Mouse (Mus musculus) mature B cell (primary cell): ENCODE measurements around the gene Litaf.

ENCODE experiments used
- in situ Hi-C: fragments of 300-500 bp; cut with MboI; formaldehyde crosslinking; loops from 2 replicates; pipeline ENCODE4 v1.14.3; 2019

Gene Litaf

DNA sequence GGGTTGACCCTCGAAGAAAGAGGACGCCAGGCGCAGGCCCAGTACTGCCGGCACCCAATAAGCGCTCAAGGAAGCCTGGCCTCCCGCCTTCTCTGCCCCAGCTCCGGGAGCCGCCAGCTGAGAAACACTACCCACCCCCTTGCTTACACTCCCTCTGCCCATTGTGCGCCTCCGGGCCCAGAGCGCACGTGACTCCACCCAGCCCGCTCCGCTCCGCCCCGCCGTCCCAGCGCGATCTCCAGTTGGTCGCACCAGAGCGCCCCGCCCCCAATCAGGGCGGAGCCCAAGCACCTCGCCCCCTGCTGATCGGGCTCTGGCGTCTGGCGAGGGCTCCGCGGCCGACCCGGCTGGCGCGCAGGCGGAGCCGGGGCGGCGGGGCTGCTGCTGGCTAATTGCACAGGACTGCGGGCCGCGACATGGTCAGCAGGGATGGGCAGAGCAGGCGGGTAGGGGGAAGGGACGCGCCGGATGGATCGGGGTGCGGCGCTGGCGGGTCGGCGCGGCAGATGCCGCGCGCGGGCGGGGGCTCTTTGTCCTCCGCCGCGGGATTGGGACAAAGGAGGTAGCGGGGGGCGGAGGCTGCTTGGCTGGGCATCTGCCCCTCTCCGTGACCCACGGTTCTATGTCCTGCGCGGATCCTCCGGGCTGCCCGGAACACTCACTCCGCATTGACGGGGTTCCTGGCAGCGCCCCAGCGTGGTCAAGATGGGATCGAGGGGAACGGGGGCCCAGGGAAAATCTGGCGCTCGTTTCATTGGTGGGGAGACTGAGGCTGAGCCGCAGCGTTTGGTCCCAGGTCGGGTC is at the start of gene Litaf:
Litaf (minus strand) TSS at position 129 of the 804 bp plus-strand sequence.
- in situ Hi-C loops, result no loop called here

DNA sequence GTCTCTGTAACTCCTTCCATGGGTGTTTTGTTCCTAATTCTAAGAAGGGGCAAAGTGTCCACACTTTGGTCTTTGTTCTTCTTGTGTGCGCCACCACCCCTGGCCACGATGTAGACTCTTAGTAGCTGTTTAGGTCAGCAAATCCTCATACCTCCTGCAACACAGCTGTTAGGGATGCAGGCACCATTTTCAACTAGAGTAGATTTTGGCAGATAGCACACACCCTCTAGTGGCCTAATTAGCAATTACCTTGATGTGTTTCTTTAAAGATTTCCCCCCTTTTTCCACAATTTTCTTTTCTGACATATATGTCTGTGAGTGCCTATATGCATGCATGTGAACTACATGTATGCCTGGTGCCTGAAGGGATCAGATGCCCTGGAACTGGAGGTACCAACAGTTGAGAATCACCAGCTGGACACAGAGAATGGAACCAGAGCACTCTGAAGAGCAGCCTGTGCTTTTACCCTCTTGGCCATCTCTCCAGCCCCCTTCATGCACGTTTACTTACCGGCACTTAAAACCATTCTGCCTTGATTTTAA is 43.3 kb upstream of the Litaf start:
- in situ Hi-C loops, result no loop called here

DNA sequence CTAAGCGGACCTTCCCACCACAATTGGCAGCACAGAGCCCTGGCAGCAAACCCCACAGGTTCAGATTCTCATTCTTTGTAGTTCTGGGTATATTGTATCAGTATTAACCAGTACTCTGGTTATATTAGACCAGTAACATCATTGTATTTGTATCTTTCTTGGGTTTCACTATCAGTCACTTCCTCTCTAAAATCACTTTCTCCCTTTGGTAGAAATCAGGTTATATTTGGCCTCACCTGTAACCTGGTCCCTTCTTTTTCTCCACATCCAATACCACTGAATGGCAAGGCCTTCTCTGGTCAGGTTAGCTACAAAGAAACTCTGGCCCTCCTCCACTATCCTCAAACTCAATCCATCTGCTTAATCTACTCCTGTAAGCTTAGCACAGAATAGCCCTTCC is 38.9 kb upstream of the Litaf start:
- in situ Hi-C loops, result no loop called here

DNA sequence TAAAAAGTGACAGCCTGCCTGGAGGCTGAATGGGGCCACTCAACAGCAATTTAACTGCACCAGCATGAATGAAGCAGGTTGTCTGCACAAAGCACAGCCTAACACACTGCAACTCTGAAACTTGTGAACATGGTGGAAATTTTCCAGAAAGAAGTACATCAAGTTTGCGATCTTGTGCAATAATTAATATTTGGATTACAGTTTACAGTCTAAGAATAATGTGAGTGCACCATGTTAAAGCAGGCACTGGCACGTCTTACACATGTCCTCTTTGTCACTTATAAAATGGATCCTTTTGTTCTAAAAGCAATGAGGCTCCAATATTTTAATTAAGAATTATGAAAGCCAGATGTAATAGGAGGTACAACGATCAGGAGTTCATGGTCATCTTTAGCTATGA is 31.3 kb upstream of the Litaf start:
- in situ Hi-C loops, result no loop called here

DNA sequence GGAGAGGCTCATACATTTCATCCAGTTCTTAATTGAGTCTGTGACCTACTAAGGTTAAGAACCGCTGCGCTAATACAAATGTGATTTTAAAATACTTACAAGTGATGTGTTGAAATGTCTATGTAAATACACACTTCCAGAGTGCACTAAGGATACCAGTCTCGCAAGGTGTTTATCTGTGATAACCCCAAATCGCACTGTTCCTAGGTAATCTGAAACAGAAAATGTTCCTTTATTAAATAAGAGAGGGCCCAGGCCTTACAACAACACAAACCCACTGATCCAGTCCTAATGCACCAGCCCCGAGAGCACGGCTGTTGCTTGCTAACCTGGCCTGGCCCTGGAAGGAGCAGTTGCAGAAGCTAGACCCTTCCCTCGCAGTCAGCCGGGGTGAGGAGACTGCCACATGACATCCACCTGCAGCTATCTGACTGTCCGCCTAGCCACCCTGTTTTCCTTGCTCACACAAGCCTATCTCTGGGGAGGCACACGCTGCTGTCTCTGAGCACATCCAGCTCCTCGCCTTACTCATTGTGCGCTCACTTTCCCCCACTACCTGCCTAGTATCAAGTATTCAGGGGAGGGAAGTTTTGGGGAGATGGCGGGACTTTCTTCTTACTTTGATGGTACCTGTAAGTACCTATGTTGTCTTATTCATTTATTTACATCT is 27.9 kb upstream of the Litaf start:
- in situ Hi-C loops, result no loop called here

DNA sequence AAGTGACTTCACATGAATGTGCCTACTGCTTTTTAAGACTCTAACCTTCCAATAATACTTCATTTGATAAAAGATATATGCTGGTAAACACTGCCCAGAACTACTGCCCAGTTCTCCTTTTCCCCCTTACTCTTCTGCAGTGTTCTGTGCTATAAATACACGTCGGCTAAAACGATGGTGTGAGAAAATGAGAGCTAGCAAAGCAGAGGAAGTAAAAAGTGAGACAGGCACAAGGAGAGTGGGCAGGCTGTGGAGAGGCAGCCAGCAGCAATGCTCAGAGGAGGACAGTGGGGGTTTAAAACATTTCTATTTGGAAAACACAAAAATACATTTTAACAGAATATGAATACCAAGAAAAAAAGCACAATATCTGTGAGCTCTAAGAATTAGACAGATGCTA is 26.6 kb upstream of the Litaf start:
- in situ Hi-C loops, result no loop called here

DNA sequence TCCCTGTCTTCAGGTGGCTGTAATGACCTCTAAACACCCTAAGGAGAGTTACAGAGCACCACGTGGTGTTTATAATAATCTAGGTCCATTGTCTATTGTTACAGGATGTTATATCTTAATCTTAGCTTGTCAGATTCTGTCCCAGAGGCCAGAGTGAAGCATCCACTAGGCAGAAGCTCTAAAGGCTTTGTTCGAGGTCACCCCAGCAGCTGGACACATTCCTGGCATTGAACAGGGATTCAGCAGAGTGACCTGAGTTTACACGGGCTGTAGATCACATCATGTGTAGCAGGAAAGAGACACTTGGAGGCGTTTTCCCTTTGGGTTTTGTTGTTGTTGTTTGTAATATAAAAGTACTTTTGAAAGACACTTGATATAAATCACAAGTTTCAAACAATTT is 26.1 kb upstream of the Litaf start:
- in situ Hi-C loops, result no loop called here

DNA sequence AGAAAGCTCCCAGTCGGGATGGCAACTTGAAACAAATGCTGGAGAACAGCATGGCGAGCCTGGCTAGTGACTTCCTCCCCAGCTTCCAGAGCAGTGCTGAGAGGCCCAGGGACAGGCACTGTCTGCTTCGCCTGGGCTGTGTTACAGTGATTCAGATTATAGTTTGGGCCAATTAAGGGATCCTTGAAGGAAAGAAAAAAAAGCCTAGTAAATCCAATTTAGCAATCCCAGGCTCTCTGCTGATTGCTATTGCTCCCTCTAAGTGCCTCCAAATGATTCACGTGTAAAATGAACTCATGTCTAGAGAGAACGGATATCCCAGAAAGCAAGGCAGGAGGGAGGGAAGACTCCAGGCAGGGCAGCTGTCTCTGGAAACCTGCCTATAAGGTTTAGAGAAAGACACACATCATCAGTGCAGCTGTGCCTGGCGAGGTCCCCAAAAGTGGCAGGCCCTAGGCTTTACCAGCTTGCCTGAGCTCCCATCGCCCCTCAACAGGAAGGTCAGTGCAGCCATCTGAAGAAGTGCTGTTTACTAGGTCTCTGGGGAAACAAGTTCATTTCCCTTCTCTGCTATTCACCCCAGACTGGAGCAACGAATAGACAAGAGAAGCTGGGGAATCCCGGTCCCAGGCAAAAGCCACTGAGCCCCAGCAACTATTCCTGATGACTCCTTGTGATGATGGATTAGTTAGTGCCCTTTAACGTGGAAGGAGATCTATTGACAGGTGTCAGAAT is 25.0 kb upstream of the Litaf start:
- in situ Hi-C loops, result no loop called here

DNA sequence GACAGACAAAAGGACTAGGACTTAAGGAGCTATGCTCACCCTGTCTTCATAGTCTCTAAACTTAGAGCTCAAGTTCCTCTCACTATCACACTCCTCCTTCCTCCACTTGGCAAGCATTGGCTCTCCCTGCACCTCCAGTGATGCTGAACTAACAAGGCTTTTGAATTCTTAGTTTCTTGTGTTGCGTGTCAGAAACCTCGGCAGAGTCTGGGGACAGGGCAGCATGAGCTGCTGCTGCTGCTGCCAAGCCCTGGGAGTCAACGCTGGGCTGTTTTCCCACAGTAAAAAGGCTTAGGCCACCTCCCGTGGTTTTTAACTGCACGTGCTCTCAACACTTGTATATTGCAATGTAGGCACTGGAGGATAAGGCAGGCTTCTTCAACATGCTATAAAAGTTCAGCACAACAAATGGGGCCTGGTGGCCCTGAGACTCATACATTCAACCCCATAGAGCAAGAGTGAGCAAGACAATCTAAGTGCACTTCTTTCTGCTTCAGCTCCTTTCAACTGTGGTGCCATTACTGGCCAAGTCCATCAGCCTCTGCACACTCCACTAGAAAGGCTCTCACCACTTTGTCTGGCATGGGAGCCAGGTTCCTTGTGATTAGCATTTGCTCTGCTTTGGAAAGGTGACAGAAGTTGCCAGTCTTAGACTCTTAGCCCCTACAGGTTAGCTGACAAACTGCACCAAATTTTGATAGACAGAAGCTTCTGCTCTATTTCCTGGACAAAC is 21.1 kb upstream of the Litaf start:
- in situ Hi-C loops, result no loop called here

DNA sequence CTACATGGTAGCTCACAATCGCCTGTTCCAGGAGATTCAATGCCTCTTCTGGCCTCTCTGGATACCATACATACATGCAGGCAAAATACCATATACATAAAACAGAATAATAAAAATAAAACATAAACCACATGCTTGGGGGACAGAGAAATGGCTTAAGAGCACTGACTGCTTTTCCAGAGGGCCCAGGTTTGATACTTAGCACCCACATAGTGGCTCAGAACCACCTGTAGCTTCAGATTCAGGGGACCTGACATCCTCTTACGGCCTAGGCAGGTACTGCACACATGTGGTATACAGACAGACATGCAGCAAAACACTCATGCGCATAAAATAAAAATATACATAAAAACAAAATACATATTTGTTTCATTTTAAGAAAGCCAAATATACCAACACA is 20.3 kb upstream of the Litaf start:
- in situ Hi-C loops, result no loop called here

DNA sequence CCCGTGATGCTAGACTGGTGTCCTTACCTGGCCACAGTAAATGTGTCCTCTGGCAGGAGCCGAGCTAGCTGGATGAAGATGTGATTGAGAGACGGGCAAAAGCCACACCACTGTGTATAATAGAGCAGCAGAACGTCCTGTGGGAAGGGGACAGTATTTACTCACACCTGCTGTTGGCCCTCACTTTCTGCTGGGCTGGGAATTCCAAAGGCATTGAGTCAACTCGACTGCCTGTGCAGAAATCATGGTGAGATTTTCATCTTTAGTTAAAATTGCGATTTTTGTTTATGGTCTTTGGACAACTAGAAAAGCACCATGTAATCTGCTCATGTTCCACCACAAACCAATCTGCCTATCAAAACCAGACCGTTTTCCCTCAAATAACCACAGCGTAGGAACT is 18.2 kb upstream of the Litaf start:
- in situ Hi-C loops, result no loop called here

DNA sequence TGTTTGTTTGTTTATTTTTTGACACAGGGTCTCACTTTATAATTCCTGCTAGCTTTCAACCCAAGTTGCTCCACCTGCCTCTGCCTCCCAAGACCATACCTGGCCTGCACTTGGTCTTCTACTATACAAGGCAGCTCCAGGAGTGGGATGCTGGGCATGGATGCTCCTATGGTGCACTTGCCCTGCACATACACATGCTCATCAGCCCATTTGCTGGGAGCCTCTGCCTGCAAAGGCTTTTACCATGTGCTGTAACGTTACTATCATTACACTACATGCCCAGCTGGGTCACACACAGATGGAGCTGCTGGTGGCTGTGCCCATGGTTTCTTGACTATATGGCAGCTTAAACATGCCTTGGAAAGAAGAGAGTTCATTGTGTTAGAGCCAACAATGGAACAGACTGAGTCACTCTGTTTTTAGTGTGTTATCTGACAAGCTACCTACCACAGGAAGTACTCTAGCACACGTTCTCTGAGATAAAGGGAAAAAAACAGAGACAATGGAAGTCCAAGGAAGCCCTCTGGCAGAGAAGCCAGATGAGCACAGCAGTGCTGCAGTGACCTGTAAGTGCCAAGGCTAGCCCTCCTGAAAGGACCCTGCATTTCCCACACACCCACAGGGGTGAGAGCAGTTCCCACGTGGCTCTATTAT is 12.4 kb upstream of the Litaf start:
- in situ Hi-C loops, result no loop called here

DNA sequence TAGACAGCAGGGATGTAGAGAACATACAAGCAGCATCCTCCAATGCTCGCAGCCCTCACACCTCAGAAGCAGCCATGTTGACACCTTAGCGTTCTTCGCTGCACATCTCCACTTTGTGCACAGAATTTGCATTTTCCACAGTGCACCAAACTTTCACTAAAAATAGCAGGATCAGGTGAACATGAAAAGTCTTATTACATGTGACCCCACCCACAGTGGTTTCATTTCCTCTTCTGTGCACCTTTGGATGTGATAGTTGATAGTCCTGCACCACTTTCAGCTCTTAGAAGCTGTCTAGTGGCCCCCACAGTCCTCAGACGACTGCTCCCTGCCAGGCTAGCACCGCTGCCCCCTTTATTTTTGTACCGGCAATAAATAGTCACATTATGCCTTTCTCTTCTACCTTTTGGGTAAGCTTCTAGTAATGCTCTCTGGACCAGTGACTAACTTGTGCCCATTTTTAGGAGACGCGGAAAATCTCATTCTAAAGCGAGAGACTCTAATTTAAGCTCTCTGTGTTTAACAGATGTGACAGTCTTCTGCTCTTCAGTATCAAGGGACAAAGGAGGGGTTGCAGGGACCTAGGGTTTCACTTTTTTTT is 11.7 kb upstream of the Litaf start:
- in situ Hi-C loops, result no loop called here

DNA sequence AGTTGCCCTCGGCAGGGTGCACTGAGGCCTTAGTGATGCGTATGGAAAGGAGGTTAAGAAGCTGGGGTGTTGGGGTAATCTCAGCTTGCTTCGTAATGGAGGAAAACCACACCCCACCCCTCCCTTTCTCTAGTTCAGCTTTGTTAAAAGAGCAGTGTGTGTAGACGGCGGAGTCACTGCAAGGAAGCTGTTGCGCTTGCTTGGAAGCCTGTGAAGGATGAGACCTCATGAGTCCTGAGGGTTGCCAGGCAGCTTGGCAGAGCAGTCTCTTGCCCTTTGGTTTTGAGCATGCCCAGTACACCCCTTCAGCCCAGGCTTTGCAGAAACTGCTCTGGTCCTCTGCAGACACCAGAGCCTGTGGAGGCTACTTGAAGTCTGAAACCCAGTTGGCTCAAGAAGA is 7.1 kb upstream of the Litaf start:
- in situ Hi-C loops, result no loop called here

DNA sequence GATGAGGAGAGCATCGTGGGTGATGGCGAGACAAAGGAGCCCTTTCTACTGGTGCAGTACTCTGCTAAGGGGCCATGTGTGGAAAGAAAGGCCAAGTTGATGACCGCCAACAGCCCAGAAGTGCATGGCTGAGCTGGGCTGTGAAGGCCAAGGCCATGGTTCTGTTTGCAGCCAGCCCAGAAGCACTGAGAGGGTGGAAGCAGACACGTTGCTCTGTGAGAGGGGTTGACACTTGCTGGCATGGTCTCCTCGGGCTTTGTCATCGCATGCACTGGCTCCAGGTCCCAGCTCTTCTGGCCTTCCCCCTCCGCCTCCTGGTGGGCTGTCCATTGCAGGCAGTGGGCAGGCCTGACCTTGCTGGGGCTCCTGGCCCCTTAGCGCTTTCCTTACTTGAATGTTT is 6.5 kb upstream of the Litaf start:
- in situ Hi-C loops, result no loop called here

DNA sequence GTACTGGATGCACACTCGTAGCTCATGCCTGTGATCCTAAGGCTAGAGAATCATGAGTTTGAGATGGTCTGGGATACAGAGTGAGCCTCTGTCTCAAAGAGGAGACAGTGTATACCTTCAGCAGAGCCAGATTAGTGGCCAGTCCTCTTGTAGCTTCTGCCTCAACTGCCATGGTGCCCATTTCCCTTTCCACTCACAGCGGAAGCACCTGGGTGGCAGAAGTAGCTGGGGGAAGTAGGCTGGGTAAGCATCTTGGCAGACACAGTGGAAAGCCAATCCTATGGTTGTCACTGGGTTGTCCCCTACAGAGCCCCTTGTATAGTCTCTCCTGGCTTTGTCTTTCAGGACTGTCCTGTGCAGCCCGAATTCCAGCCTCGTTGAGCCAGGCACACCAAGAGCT is 5.9 kb upstream of the Litaf start:
- in situ Hi-C loops, result no loop called here

DNA sequence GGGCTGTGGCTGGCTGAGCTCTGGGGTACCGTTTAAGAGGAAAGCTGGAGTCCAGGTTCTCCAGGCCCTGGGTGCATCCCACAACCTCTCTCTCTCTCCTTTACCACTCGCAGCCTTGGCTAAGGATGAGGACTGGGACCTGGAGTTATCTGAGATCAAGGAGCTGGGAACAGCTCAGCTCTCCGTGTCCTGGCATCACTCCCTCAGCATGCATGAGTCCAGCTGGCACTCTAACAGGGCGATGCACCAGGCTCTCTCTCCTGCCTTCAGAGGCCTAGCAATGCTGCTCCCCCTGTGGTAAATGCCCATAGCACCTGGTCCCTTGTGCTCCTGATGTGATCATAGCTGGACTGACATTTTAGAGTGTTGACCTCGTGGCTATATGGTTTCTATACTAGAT is 5.2 kb upstream of the Litaf start:
- in situ Hi-C loops, result no loop called here

DNA sequence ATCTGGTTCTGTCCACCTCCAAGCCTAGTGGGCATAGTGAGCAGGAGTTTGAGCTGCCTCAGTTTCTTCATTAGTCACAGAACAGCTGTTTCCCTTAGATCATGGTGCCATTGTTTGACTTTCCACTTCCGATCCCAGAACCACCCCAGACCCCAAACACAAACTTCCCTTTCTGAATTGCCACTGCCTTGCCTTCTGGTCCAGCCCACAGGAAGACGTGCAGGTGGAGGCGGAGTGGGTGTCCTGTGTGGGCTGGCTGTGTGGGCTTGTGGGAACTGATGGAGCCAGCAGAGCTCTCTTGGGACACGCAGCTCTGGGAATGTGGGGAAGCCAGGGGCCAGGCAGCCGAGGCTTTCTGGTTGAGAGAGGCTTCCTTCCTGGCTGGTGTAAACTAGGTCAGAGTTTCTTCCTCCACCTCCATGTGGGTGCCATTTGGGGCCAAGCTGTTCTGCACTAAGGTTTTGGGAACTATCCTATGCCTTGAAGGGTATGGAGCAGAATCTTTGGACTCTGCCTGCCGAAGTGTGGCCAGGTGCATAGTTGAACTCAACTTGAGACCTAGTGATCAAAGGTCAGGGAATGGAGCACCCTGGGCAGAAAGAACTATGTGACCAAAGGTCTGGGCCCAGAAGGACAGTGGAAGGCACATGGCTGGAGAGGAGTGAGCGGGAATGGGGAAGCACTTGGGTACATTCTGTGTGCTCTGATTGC is 3.9 kb upstream of the Litaf start:
- in situ Hi-C loops, result no loop called here

DNA sequence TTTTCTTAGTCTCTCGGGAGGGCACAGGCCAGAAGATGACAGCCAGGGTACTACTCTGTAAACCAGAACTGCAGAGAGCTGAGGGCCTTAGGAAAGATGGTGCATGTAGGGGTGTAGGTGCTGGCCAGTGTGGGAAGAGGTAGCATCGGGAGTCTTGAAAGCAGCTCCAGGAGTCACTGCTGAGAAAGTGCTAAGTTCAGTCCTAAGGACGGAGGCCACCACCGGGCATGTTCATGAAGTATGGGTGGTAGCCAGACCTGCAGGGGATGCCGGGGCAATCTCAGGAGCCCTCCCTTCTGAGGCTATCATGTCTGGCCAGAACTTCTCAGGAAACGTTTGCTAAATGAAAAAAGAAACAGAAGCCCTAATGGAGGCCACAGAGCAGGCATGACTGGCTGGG is 3.3 kb upstream of the Litaf start:
- in situ Hi-C loops, result no loop called here

DNA sequence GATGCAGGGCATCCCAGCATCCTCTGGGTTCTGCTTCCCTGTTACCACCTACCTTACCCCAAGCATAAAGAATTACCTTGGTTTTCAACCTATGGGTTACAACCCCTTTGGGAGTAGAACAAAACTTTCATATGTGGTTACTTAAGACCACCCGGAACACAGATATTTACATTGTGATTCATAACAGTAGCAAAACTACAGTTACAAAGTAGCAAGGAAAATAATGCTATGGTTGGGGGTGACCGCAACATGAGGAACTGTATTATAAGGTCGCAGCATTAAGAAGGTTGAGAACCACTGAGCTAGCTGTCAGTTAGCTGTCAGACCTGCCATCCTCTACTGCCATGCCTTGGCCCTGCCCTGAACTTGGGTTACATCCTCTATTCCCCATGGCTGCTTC is 2.7 kb upstream of the Litaf start:
- in situ Hi-C loops, result no loop called here

DNA sequence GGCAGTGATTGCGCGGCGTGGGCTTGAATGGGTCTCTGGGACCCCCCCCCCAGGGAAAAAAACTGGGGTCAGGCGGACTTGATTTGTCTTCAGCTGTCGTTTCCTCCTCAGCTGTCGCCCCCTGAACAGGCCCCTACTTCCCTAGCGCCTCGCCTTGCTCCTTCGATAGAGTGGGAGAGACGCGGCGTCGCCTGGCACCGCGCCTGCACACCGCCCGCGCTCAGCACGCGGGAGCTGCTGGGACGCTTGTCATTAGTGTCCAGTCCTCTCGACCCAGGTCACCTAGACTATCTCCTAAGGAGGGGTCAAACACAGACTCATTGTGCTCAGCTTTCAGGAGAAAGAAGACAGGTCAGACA is 855 bp upstream of the Litaf start:
- in situ Hi-C loops, result no loop called here
